In the genomic region with DNA sequence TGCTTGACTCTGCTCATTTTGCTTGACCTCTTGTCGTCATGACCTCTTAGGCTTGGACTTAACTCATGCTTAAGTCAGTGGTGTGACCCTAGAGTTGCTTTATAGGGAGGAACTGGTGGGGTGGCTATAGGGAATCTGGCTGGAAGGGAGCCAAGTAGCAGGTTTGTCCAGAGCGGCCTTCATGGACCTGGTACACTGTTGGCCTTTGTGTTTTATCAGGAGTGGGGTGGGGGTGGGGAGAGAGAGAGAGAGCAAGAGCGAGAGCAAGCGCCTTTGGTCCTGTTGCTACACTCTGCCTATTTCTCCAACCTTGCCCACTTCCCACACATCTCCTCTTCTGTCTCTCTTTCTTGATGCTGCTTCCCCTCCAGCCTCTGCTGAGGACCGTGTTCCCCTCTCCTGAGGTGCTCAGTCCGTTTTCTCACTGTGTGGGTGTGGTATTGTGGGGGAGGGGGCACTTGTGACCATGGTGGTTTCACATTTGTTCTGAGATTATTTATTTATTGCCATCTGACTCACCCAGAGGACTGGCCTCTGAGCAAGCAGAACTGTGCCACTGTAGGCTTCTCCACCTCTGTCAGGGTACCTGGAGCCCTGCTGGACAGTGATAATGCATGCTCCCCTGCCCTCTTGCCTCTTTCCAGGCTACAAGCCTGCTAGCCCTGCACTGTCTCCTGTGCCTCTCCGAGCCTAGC, we compare ENCODE assay signal across 9 mouse cellular contexts. TPM values are rescaled to one million over a fixed set of nuclear protein-coding genes. Genes with fewer than 3 reads are reported as not detected.
DNase-seq lines count a peak whose midpoint lies in the region; ATAC-seq lines count a peak whose summit lies in the region.
"Had no signal": no experiment of that assay in that cellular context is flagged by ENCODE, and none has a peak within 500 bp of the region (broad histone marks: within the 10 kb centered on the region; RNA-seq: fewer than 3 reads in every experiment).

No protein-coding gene starts in this region.

- ATAC-seq in liver, embryonic 15.5 days (ENCODE audit: insufficient read depth), result 0 out of 2 replicates have a peak, but pooled peaks have one; percentile 5
- no peak; the same call in 1 of the 2 replicates for ATAC-seq in midbrain, embryonic 13.5 days

- H3K4me3 ChIP-seq in liver, embryonic 15.5 days (replicated peaks), result no peak overlapping the region
- H3K4me3 ChIP-seq in midbrain, embryonic 13.5 days (replicated peaks), result no peak overlapping the region
- H3K4me3 ChIP-seq: limb, embryonic 12.5 days had no signal

- no peak overlapping the region for H3K27ac ChIP-seq in liver, embryonic 15.5 days (replicated peaks)
- no peak overlapping the region for H3K27ac ChIP-seq in midbrain, embryonic 13.5 days
- H3K27ac ChIP-seq: limb, embryonic 12.5 days had no signal

- no peaks in the 10 kb centered on the region for H3K9me3 ChIP-seq in liver, embryonic 15.5 days (replicated peaks)
- no peaks in the 10 kb centered on the region for H3K9me3 ChIP-seq in midbrain, embryonic 13.5 days
- H3K9me3 ChIP-seq: limb, embryonic 12.5 days had no signal

- no peaks in the 10 kb centered on the region for H3K36me3 ChIP-seq in liver, embryonic 15.5 days (replicated peaks)
- no peaks in the 10 kb centered on the region for H3K36me3 ChIP-seq in midbrain, embryonic 13.5 days
- H3K36me3 ChIP-seq: limb, embryonic 12.5 days had no signal

- DNase-seq in urinary bladder, adult 18-20 months (ENCODE audit: low spot score in 2 of 2), result peak; percentile 49 to 57
- no peak for DNase-seq in urinary bladder, postnatal 10 days (ENCODE audit: low spot score)
- peak; percentile 73 for DNase-seq in adrenal gland, postnatal 10 days
- DNase-seq in right cerebral cortex, postnatal 4 days, result no peak
- no peak for DNase-seq in thymus, postnatal 14 days

- H3K4me2 ChIP-seq in liver, embryonic 15.5 days, result no peak overlapping the region
- no peak overlapping the region for H3K4me2 ChIP-seq in midbrain, embryonic 13.5 days (replicated peaks)
- H3K4me2 ChIP-seq: limb, embryonic 12.5 days had no signal

- 50% methylated on average over 7 of the region's 7 CpGs for WGBS in liver, embryonic 15.5 days (ENCODE audit: insufficient replicate concordance)
- WGBS in midbrain, embryonic 13.5 days, result 83% methylated on average over 7 of the region's 7 CpGs

- no peaks in the 10 kb centered on the region for H3K27me3 ChIP-seq in liver, embryonic 15.5 days
- peaks cover 3% of the 10 kb centered on the region; the same call in 1 of the 2 replicates for H3K27me3 ChIP-seq in midbrain, embryonic 13.5 days
- H3K27me3 ChIP-seq: limb, embryonic 12.5 days had no signal

- H3K4me1 ChIP-seq in liver, embryonic 15.5 days (replicated peaks), result peaks cover 12% of the 10 kb centered on the region
- H3K4me1 ChIP-seq in midbrain, embryonic 13.5 days (replicated peaks), result peaks cover 13% of the 10 kb centered on the region

- H3K9ac ChIP-seq in liver, embryonic 15.5 days, result no peak overlapping the region
- H3K9ac ChIP-seq in midbrain, embryonic 13.5 days (replicated peaks), result no peak overlapping the region
- H3K9ac ChIP-seq: limb, embryonic 12.5 days had no signal

RNA-seq across cellular contexts. Expression of a gene that starts 7.4 kb away (rescaled TPM):
- under 1 TPM in 1 of 2 experiments, not detected in 1; 0.18 TPM for total RNA-seq in adrenal gland, postnatal 10 days (2021)
- polyA plus RNA-seq in liver, embryonic 15.5 days (2015; fragmentation: Nextera tagmentation; extraction: Ambion mirVana), result 0.07 and 0.09 TPM in 2 replicates
- 0.17 TPM in 1 of 2 replicates, not detected in the other for polyA plus RNA-seq in midbrain, embryonic 13.5 days (2015; fragmentation: Nextera tagmentation; extraction: Ambion mirVana)
- total RNA-seq: gastrocnemius, adult 8-10 months had no signal

RNA-seq across cellular contexts. Expression of a gene that starts 9.7 kb away (rescaled TPM):
- total RNA-seq in adrenal gland, postnatal 10 days (2021), result 1 to 10 TPM; 2.0 to 7.0 TPM
- polyA plus RNA-seq in liver, embryonic 15.5 days (2015; fragmentation: Nextera tagmentation; extraction: Ambion mirVana), result 0.26 and 0.53 TPM in 2 replicates
- polyA plus RNA-seq in midbrain, embryonic 13.5 days (2015; fragmentation: Nextera tagmentation; extraction: Ambion mirVana), result 1.2 and 1.3 TPM in 2 replicates

Comparison
In these comparisons a context has a peak if more than half of its experiments do, and no peak if none do; other contexts are left out.
1. DNase-seq: peak in urinary bladder, adult 18-20 months (2 of 2) and adrenal gland, postnatal 10 days (single experiment); none in urinary bladder, postnatal 10 days (single experiment), right cerebral cortex, postnatal 4 days (single experiment) and thymus, postnatal 14 days (single experiment).